Mouse (Mus musculus): ENCODE data around the gene Bcl3.

- TF ChIP-seq CTCF (IDR thresholded peaks at IDR 0.05; ENCODE audit: low read depth, low read length) (no peak), POLR2AphosphoS5 (IDR thresholded peaks at IDR 0.05; ENCODE audit: insufficient replicate concordance, low read depth, low read length) (no peak), GATA1 (IDR thresholded peaks at IDR 0.05; ENCODE audit: borderline replicate concordance, low read length) (no peak), TAL1 (conservative IDR thresholded peaks at IDR 0.05; ENCODE audit: low read depth, low read length) (no peak)
Measured at GRCm38 (mm10) chr7:19842885-19843504, 20.4 kb upstream of the Bcl3 start.
